Mouse (Mus musculus) gastrocnemius, adult 8-10 months (tissue): ENCODE results near the gene Terb2. TPM values are rescaled to one million over a fixed set of nuclear protein-coding genes. Genes with fewer than 3 reads are reported as not detected.

Experiments
- DNase-seq, 2 experiments: peaks; one replicate each; pipeline ENCODE4 v3.0.0; 2022; ENCODE audit warnings: low spot score in 2 of 2
- total RNA-seq, 4 experiments: library from RNA; stranded (reverse); gene quantifications; 2 replicates each; pipeline ENCODE4 v1.2.4; 2022

The Terb2 gene
- total RNA-seq, result not detected

- DNase-seq, result no peak
Measured at GRCm38 (mm10) chr2:122186106-122186505, at the start of gene Terb2, which contains the start of gene Patl2. Terb2 (plus strand) TSS chr2:122186272. Patl2 (minus strand) TSS chr2:122186189.

- no peak for DNase-seq
Measured at GRCm38 (mm10) chr2:122137839-122138465, 48.1 kb upstream of the Terb2 start.

- DNase-seq, result no peak
Measured at GRCm38 (mm10) chr2:122140815-122141214, 45.3 kb upstream of the Terb2 start.

- no peak for DNase-seq
Measured at GRCm38 (mm10) chr2:122141332-122141967, 44.6 kb upstream of the Terb2 start.

GRCm38 (mm10) chr2:122143111-122143510, 43.0 kb upstream of the Terb2 start:
- DNase-seq, result no peak

GRCm38 (mm10) chr2:122145756-122146155, 40.3 kb upstream of the Terb2 start:
- no peak for DNase-seq

- no peak for DNase-seq
Measured at GRCm38 (mm10) chr2:122146687-122147086, 39.4 kb upstream of the Terb2 start.

- DNase-seq, result peak; percentile 92 to 93
Measured at GRCm38 (mm10) chr2:122147508-122148241, 38.4 kb upstream of the Terb2 start, which contains the start of gene B2m. B2m (plus strand) TSS chr2:122147686.

GRCm38 (mm10) chr2:122148242-122148917, 37.7 kb upstream of the Terb2 start:
- peak; percentile 32 to 45 for DNase-seq

GRCm38 (mm10) chr2:122149316-122149715, 36.8 kb upstream of the Terb2 start:
- no peak for DNase-seq

- no peak for DNase-seq
Measured at GRCm38 (mm10) chr2:122149716-122150115, 36.4 kb upstream of the Terb2 start.

- DNase-seq, result no peak
Measured at GRCm38 (mm10) chr2:122151221-122151620, 34.9 kb upstream of the Terb2 start.

- DNase-seq, result no peak
Measured at GRCm38 (mm10) chr2:122152850-122153249, 33.2 kb upstream of the Terb2 start.

GRCm38 (mm10) chr2:122153681-122154365, 32.2 kb upstream of the Terb2 start:
- no peak for DNase-seq

GRCm38 (mm10) chr2:122154479-122154878, 31.6 kb upstream of the Terb2 start:
- DNase-seq, result no peak

GRCm38 (mm10) chr2:122155292-122155691, 30.8 kb upstream of the Terb2 start:
- no peak for DNase-seq

- DNase-seq, result no peak
Measured at GRCm38 (mm10) chr2:122156051-122156700, 29.9 kb upstream of the Terb2 start.

- DNase-seq, result no peak
Measured at GRCm38 (mm10) chr2:122157561-122157960, 28.5 kb upstream of the Terb2 start.

GRCm38 (mm10) chr2:122158362-122158802, 27.7 kb upstream of the Terb2 start:
- no peak for DNase-seq

- no peak for DNase-seq
Measured at GRCm38 (mm10) chr2:122159667-122160066, 26.4 kb upstream of the Terb2 start.

GRCm38 (mm10) chr2:122160680-122161079, 25.4 kb upstream of the Terb2 start, which contains the start of gene Trim69:
Trim69 (plus strand) TSS chr2:122160700.
- DNase-seq, result peak; percentile 71 to 75
